Mouse (Mus musculus) heart, embryonic 10.5 days (tissue): ENCODE measurements at regions not wholly inside any gene's neighbourhood (a gene's known extent, or its start where the extent isn't known, plus 50 kb on each side); places are given as distances from the start of the nearest gene placed in this dataset.

Experiments
- DNase-seq: peaks from one replicate; pipeline ENCODE4 v3.0.0-alpha.2; 2017; ENCODE audit warnings: low spot score
- H3K27ac ChIP-seq: fragments of 300-500 bp; sonication (generic); 2 replicates; pipeline ENCODE4 v1.5.1; 2016; ENCODE audit warnings: mild to moderate bottlenecking
- H3K27me3 ChIP-seq: fragments of 300-500 bp; sonication (generic); 2 replicates; pipeline ENCODE4 v1.6.1; 2016; ENCODE audit warnings: mild to moderate bottlenecking; ENCODE audit not compliant: poor library complexity, insufficient read depth, severe bottlenecking
- H3K36me3 ChIP-seq: fragments of 300-500 bp; sonication (generic); 2 replicates; pipeline ENCODE4 v1.6.1; 2016; ENCODE audit warnings: mild to moderate bottlenecking, moderate library complexity
- H3K4me1 ChIP-seq: fragments of 300-500 bp; sonication (generic); 2 replicates; pipeline ENCODE4 v1.6.1; 2016; ENCODE audit warnings: mild to moderate bottlenecking
- H3K4me3 ChIP-seq: fragments of 300-500 bp; sonication (generic); 2 replicates; pipeline ENCODE4 v1.5.1; 2016; ENCODE audit warnings: mild to moderate bottlenecking, moderate library complexity
- H3K9me3 ChIP-seq: fragments of 300-500 bp; sonication (generic); 2 replicates; pipeline ENCODE4 v1.6.1; 2016; ENCODE audit warnings: mild to moderate bottlenecking, moderate library complexity
- WGBS: fragments of 180-500 bp; shearing (Covaris S2); methylation state at CpG from one replicate; pipeline ENCODE4 v1.1.7; 2016; 5-methylcytosine and 5-hydroxymethylcytosine counted together

DNA sequence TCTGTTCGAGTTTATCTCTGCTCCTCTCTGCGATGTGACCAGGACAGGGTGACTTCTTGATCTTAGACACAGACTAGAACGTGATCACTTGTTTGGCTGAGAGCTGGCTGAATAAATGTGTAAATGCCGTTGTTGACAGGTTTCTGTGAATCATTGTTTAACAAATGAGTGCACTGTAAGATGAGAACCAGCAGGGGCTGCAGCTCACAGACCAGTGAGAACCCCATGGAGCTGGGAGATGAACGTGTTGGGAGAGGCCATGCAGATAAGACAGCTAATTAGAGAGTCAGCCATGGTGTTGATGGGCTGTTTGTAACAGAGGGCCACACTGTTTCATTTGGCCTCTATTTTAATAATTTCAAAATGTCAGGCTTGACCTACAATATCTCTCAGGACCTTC, 171.1 kb upstream of the Tas2r119 start:
- Histone ChIP-seq H3K27me3 (no peaks in the 10 kb centered on the region), H3K27ac (no peak overlapping the region), H3K4me3 (no peak overlapping the region), H3K9me3 (no peaks in the 10 kb centered on the region), H3K4me1 (no peaks in the 10 kb centered on the region), H3K36me3 (no peaks in the 10 kb centered on the region)
- DNase-seq: peak; percentile 16
- 27% methylated on average over 5 of the region's 5 CpGs for WGBS

- H3K4me1 ChIP-seq: no peaks in the 10 kb centered on the region
- H3K27me3 ChIP-seq: no peaks in the 10 kb centered on the region
- no peak for DNase-seq
- no peaks in the 10 kb centered on the region for H3K36me3 ChIP-seq
- WGBS: 78% methylated on average over 3 of the region's 3 CpGs
- H3K4me3 ChIP-seq: no peak overlapping the region
- no peaks in the 10 kb centered on the region for H3K9me3 ChIP-seq
- H3K27ac ChIP-seq: no peak overlapping the region
These were observed 167.3 kb upstream of the Tas2r119 start for GRCm38 (mm10) chr15:32009818-32010217.

GRCm38 (mm10) chr15:32012044-32012443, 165.0 kb upstream of the Tas2r119 start:
- Histone ChIP-seq H3K27ac (no peak overlapping the region), H3K27me3 (no peaks in the 10 kb centered on the region), H3K36me3 (no peaks in the 10 kb centered on the region), H3K9me3 (no peaks in the 10 kb centered on the region), H3K4me1 (no peaks in the 10 kb centered on the region), H3K4me3 (no peak overlapping the region)
- no peak for DNase-seq
- WGBS: 48% methylated on average over 2 of the region's 2 CpGs

- H3K27me3 ChIP-seq: no peaks in the 10 kb centered on the region
- DNase-seq: peak; percentile 41
- no peaks in the 10 kb centered on the region for H3K9me3 ChIP-seq
- no peaks in the 10 kb centered on the region for H3K4me1 ChIP-seq
- H3K27ac ChIP-seq: no peak overlapping the region
- 65% methylated on average over 5 of the region's 5 CpGs for whole genome bisulfite sequencing
- H3K4me3 ChIP-seq: no peak overlapping the region
- H3K36me3 ChIP-seq: no peaks in the 10 kb centered on the region
These were observed 164.3 kb upstream of the Tas2r119 start for GRCm38 (mm10) chr15:32012838-32013237.

GRCm38 (mm10) chr15:32015169-32015568, 161.9 kb upstream of the Tas2r119 start:
- Histone ChIP-seq H3K36me3 (no peaks in the 10 kb centered on the region), H3K27ac (no peak overlapping the region), H3K9me3 (no peaks in the 10 kb centered on the region), H3K4me3 (no peak overlapping the region), H3K4me1 (no peaks in the 10 kb centered on the region), H3K27me3 (no peaks in the 10 kb centered on the region)
- 78% methylated on average over 4 of the region's 4 CpGs for WGBS
- no peak for DNase-seq

DNA sequence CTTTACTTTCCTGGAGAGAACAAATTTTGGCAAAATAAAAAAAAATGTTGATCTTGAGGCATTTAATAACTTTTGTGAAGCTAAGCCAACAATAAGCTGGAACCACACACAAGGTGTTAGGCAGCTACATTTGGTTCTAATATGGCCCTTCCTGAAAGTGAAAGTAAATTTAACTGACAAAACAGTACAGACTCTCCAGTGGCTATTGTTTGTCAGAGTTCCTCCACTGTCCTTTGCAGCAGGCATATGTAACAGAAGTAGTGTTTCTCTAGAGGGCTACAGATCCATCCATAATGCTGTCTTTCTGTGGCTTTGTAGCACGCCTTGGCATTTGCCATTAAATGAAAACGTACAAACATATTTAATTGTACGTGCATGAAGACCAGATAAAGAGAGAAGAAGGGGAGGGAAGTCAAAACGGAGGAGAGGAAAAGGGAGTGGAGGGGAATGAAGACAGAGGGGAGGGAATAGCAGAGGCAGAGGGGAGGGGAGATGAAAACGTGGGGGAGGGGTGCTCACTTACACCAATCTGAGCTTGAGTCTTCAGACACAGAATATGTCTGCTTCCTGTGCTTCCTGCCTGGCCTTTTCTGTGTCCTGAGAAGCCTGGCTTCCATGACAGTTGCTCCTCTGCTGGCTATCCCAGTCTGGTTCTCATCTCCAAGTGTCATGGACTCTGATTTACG, 156.6 kb upstream of the Tas2r119 start:
- Histone ChIP-seq H3K27me3 (no peaks in the 10 kb centered on the region), H3K9me3 (no peaks in the 10 kb centered on the region), H3K4me3 (no peak overlapping the region), H3K27ac (no peak overlapping the region), H3K36me3 (no peaks in the 10 kb centered on the region), H3K4me1 (no peaks in the 10 kb centered on the region)
- DNase-seq: no peak
- 54% methylated on average over 6 of the region's 6 CpGs for WGBS

GRCm38 (mm10) chr15:32021009-32021602, 156.0 kb upstream of the Tas2r119 start:
- H3K27me3 ChIP-seq: no peaks in the 10 kb centered on the region
- H3K4me3 ChIP-seq: no peak overlapping the region
- 67% methylated on average over 5 of the region's 5 CpGs for WGBS
- no peaks in the 10 kb centered on the region for H3K4me1 ChIP-seq
- H3K27ac ChIP-seq: no peak overlapping the region; the same call in 1 of the 2 replicates
- no peak for DNase-seq
- no peaks in the 10 kb centered on the region for H3K36me3 ChIP-seq
- no peaks in the 10 kb centered on the region for H3K9me3 ChIP-seq

- DNase-seq: no peak
- no peaks in the 10 kb centered on the region for H3K27me3 ChIP-seq
- no peak overlapping the region for H3K4me3 ChIP-seq
- no peaks in the 10 kb centered on the region for H3K36me3 ChIP-seq
- no peak overlapping the region for H3K27ac ChIP-seq
- 83% methylated on average over 1 of the region's 1 CpGs for WGBS
- no peaks in the 10 kb centered on the region for H3K9me3 ChIP-seq
- H3K4me1 ChIP-seq: 0 out of 2 replicates have a peak, but pooled peaks cover 3% of the 10 kb centered on the region
These were observed 143.0 kb upstream of the Tas2r119 start for GRCm38 (mm10) chr15:32034091-32034490.

- peak; percentile 78 for DNase-seq
- no peak overlapping the region for H3K27ac ChIP-seq
- 0 out of 2 replicates have a peak, but pooled peaks cover 3% of the 10 kb centered on the region for H3K4me1 ChIP-seq
- no peaks in the 10 kb centered on the region for H3K27me3 ChIP-seq
- WGBS: 26% methylated on average over 7 of the region's 7 CpGs
- H3K4me3 ChIP-seq: no peak overlapping the region
- H3K36me3 ChIP-seq: no peaks in the 10 kb centered on the region
- no peaks in the 10 kb centered on the region for H3K9me3 ChIP-seq
These were observed 142.3 kb upstream of the Tas2r119 start for GRCm38 (mm10) chr15:32034790-32035189.

- no peak for DNase-seq
- no peak overlapping the region for H3K27ac ChIP-seq
- no peak overlapping the region for H3K4me3 ChIP-seq
- peaks cover 20% of the 10 kb centered on the region; the same call in 1 of the 2 replicates for H3K4me1 ChIP-seq
- no peaks in the 10 kb centered on the region for H3K9me3 ChIP-seq
- no peaks in the 10 kb centered on the region for H3K36me3 ChIP-seq
- H3K27me3 ChIP-seq: no peaks in the 10 kb centered on the region
- 83% methylated on average over 6 of the region's 6 CpGs for WGBS
These were observed 135.3 kb upstream of the Tas2r119 start for GRCm38 (mm10) chr15:32041764-32042163.

GRCm38 (mm10) chr15:32042173-32042572, 134.9 kb upstream of the Tas2r119 start:
- H3K36me3 ChIP-seq: no peaks in the 10 kb centered on the region
- no peaks in the 10 kb centered on the region for H3K27me3 ChIP-seq
- no peak for DNase-seq
- no peaks in the 10 kb centered on the region for H3K9me3 ChIP-seq
- no peak overlapping the region for H3K4me3 ChIP-seq
- peaks cover 20% of the 10 kb centered on the region; the same call in 1 of the 2 replicates for H3K4me1 ChIP-seq
- no peak overlapping the region for H3K27ac ChIP-seq
- 20% methylated on average over 4 of the region's 4 CpGs for WGBS

GRCm38 (mm10) chr15:32042589-32042988, 134.5 kb upstream of the Tas2r119 start:
- no peaks in the 10 kb centered on the region for H3K36me3 ChIP-seq
- WGBS: 49% methylated on average over 1 of the region's 1 CpGs
- H3K9me3 ChIP-seq: no peaks in the 10 kb centered on the region
- no peak overlapping the region for H3K27ac ChIP-seq
- no peaks in the 10 kb centered on the region for H3K27me3 ChIP-seq
- no peak overlapping the region for H3K4me3 ChIP-seq
- peaks cover 20% of the 10 kb centered on the region; the same call in 1 of the 2 replicates for H3K4me1 ChIP-seq
- DNase-seq: no peak

DNA sequence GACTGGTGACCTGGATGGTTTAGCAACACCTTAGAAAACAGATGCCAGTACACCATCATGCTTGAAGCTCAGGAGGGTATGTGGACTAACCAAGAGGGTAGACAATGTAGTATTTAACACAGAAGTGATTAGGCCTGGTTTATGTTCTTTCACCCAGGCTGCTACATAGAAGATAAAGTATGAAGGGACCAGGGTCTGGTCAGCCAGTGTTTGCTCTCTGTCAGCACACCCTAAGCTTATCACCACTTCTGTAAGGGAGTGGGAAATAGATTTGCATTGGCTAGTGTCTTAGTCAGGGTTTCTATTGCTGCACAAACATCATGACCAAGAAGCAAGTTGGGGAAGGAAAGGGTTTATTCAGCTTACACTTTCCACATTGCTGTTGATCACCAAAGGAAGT, 133.9 kb upstream of the Tas2r119 start:
- H3K27me3 ChIP-seq: no peaks in the 10 kb centered on the region
- H3K4me1 ChIP-seq: peaks cover 20% of the 10 kb centered on the region; the same call in 1 of the 2 replicates
- no peaks in the 10 kb centered on the region for H3K36me3 ChIP-seq
- no peak overlapping the region for H3K27ac ChIP-seq
- no peak for DNase-seq
- no peak overlapping the region for H3K4me3 ChIP-seq
- H3K9me3 ChIP-seq: no peaks in the 10 kb centered on the region
